Mouse (Mus musculus): Measurements from ENCODE around the gene Fam174b. TPM values are rescaled to one million over a fixed set of nuclear protein-coding genes. Genes with fewer than 3 reads are reported as not detected.

Fam174b gene
- 33.8 and 35.9 TPM in 2 replicates for polyA plus RNA-seq (2015; fragmentation: Nextera tagmentation; extraction: Ambion mirVana)

DNA sequence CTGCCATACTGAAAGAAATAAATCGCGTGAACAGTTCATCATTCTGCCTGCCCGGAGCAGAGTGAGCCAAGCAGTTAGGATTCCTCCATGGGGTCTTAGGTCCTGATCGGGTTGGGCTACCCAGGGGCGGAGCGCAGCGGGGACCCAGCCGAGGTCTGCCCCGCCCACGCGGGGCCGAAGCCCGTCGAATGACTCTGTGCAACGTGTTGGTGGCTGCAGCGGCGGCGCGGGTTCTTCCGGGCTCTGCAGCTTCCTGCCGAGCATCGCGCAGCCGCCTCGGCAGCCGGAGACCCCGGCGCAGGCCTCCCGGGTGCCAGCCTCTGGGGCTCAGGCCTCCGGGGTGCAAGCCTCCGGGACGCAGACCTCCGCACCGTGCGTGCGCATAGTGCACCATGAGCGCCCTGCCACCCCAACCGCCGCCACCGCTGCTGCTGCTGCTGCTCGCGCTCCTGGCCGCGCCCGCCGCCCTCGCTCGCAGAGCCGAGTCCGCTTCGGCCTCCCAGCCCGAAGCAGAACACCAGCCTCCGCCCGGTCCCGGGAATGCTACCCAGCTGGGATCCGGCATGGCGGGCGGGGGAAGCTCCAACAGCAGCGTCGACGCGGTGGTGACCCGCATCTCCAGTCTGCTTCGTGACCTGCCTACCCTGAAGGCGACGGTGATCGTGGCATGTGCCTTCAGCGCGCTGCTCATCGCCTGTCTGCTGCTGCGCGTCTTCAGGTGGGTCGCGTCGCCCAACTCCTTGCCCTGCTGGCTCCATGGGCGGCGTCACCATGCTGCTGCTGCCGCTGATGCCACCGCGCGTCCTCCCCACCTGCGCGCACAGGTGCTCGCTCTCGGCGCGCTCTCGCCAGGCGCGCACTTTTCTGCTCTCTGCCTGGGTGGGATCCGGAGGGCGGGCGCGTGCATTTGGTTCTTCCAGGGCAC lies at the start of gene Fam174b:
Fam174b (plus strand) TSS at position 192 of the 925 bp plus-strand sequence.
- ATAC-seq = peak; percentile 85
- WGBS = under 1% methylated on average over 94 of the region's 94 CpGs
- peaks cover 14% of the 10 kb centered on the region for H3K4me1 ChIP-seq (ENCODE audit: control insufficient read depth, insufficient read depth, low read length)

GRCm38 (mm10) chr7:73697092-73697491 lies 43.0 kb upstream of the Fam174b start:
- no peaks in the 10 kb centered on the region for H3K36me3 ChIP-seq (ENCODE audit: control insufficient read depth, insufficient read depth, low read length)
- WGBS = 86% methylated on average over 3 of the region's 3 CpGs

More for the DNA sequence above, at the start of gene Fam174b:
- Histone ChIP-seq H3K4me2 (ENCODE audit: low read length) (peak within 1 kb of the TSS; percentile 58), H3K4me3 (ENCODE audit: low read depth, low read length) (peak within 1 kb of the TSS; percentile 76), H3K9ac (ENCODE audit: low read depth, low read length) (peak within 1 kb of the TSS; percentile 94), H3K27me3 (ENCODE audit: control insufficient read depth, insufficient read depth, low read depth, low read length) (no peaks in the 10 kb centered on the region; the same call in 1 of the 2 replicates), H3K9me3 (replicated peaks; ENCODE audit: control insufficient read depth, low read length, poor library complexity, severe bottlenecking) (no peaks in the 10 kb centered on the region), H3K36me3 (ENCODE audit: control insufficient read depth, insufficient read depth, low read length) (no peaks in the 10 kb centered on the region), H3K27ac (ENCODE audit: low read length) (peak within 1 kb of the TSS; percentile 95)

GRCm38 (mm10) chr7:73704305-73704704 lies 35.8 kb upstream of the Fam174b start:
- Histone ChIP-seq H3K4me3 (ENCODE audit: low read depth, low read length) (no peak overlapping the region), H3K36me3 (ENCODE audit: control insufficient read depth, insufficient read depth, low read length) (no peaks in the 10 kb centered on the region), H3K4me1 (ENCODE audit: control insufficient read depth, insufficient read depth, low read length) (no peaks in the 10 kb centered on the region), H3K4me2 (ENCODE audit: low read length) (no peak overlapping the region), H3K27me3 (ENCODE audit: control insufficient read depth, insufficient read depth, low read depth, low read length) (no peaks in the 10 kb centered on the region), H3K9ac (ENCODE audit: low read depth, low read length) (no peak overlapping the region), H3K27ac (ENCODE audit: low read length) (no peak overlapping the region), H3K9me3 (replicated peaks; ENCODE audit: control insufficient read depth, low read length, poor library complexity, severe bottlenecking) (no peaks in the 10 kb centered on the region)
- ATAC-seq = no peak

More at GRCm38 (mm10) chr7:73697092-73697491, 43.0 kb upstream of the Fam174b start:
- no peak overlapping the region for H3K27ac ChIP-seq (ENCODE audit: low read length)
- H3K27me3 ChIP-seq (ENCODE audit: control insufficient read depth, insufficient read depth, low read depth, low read length) = no peaks in the 10 kb centered on the region
- no peak overlapping the region for H3K4me3 ChIP-seq (ENCODE audit: low read depth, low read length)
- no peaks in the 10 kb centered on the region for H3K9me3 ChIP-seq (replicated peaks; ENCODE audit: control insufficient read depth, low read length, poor library complexity, severe bottlenecking)
- no peak overlapping the region for H3K4me2 ChIP-seq (ENCODE audit: low read length)
- ATAC-seq = no peak
- no peak overlapping the region for H3K9ac ChIP-seq (ENCODE audit: low read depth, low read length)
- H3K4me1 ChIP-seq (ENCODE audit: control insufficient read depth, insufficient read depth, low read length) = no peaks in the 10 kb centered on the region

GRCm38 (mm10) chr7:73713506-73713905 lies 26.6 kb upstream of the Fam174b start:
- no peak overlapping the region for H3K9ac ChIP-seq (ENCODE audit: low read depth, low read length)
- no peak for ATAC-seq
- 90% methylated on average over 8 of the region's 8 CpGs for WGBS

DNA sequence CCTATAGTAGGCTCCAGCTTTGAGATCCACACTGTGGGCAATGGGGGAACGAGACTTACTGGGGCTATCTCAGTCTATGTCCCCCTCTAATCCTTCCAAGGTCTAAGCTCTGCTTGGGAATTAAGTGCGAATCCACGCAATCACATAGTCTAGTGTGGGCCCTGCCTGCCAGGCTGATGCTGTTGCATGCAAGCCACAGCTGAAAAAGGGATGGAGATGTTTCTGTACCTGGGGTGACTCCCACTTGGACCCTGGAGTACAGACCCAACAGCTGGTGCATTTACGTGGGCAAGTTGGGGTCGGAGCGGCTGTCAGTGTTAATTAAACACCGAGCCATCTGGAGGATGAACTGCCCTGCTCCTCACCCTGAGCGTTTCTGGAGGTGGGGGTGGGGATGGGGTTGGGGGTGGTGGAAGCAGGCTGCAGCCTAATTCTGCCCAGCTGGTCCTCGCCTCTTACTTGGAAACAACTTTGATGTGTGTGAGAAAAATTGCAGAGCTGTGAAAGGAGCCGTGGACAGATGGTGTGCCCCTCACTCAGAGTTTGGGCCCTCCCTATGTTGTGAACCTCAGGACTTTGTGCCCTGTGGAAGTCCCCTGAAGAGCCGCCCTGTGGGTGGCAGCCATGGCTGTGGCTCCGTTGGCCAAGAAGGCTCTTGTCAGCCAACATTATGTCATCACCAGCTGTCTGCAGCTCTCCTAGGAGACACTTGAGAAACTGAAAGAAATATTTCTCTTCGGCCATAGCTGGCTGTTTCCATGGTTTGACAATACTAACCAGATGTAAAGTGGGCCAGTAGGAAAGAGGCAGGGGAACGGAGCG lies 24.0 kb upstream of the Fam174b start:
- Histone ChIP-seq H3K9ac (ENCODE audit: low read depth, low read length) (no peak overlapping the region), H3K27ac (ENCODE audit: low read length) (no peak overlapping the region), H3K4me2 (ENCODE audit: low read length) (no peak overlapping the region), H3K27me3 (ENCODE audit: control insufficient read depth, insufficient read depth, low read depth, low read length) (no peaks in the 10 kb centered on the region), H3K4me3 (ENCODE audit: low read depth, low read length) (no peak overlapping the region), H3K4me1 (ENCODE audit: control insufficient read depth, insufficient read depth, low read length) (peaks cover 8% of the 10 kb centered on the region), H3K36me3 (ENCODE audit: control insufficient read depth, insufficient read depth, low read length) (no peaks in the 10 kb centered on the region), H3K9me3 (replicated peaks; ENCODE audit: control insufficient read depth, low read length, poor library complexity, severe bottlenecking) (no peaks in the 10 kb centered on the region)
- ATAC-seq = peak; percentile 77; the same call in 1 of the 2 replicates
- 44% methylated on average over 14 of the region's 15 CpGs for WGBS

More at GRCm38 (mm10) chr7:73713506-73713905, 26.6 kb upstream of the Fam174b start:
- no peaks in the 10 kb centered on the region for H3K9me3 ChIP-seq (replicated peaks; ENCODE audit: control insufficient read depth, low read length, poor library complexity, severe bottlenecking)
- H3K4me3 ChIP-seq (ENCODE audit: low read depth, low read length) = no peak overlapping the region
- no peak overlapping the region for H3K27ac ChIP-seq (ENCODE audit: low read length)
- no peaks in the 10 kb centered on the region for H3K36me3 ChIP-seq (ENCODE audit: control insufficient read depth, insufficient read depth, low read length)
- H3K27me3 ChIP-seq (ENCODE audit: control insufficient read depth, insufficient read depth, low read depth, low read length) = no peaks in the 10 kb centered on the region
- H3K4me2 ChIP-seq (ENCODE audit: low read length) = no peak overlapping the region
- H3K4me1 ChIP-seq (ENCODE audit: control insufficient read depth, insufficient read depth, low read length) = peaks cover 4% of the 10 kb centered on the region

DNA sequence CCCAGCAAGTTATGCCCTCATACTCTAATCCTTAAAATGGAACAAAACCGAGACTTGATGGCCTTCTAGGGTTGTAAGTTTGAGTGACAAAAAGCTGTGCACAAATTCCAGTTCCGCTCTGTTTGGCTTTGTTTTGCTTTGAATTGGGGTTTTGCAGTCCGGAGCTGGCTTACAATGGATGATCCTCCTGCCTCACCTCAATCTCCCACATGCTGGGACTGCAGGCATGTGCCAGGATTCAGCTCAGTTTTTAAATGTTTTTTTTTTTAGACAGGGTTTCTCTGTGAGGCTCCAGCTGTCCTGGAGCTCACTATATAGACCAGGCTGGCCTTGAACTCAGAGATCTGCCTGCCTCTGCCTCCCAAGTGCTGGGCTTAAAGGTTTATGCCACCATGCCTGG lies 23.3 kb upstream of the Fam174b start:
- Histone ChIP-seq H3K4me1 (ENCODE audit: control insufficient read depth, insufficient read depth, low read length) (peaks cover 8% of the 10 kb centered on the region), H3K9me3 (replicated peaks; ENCODE audit: control insufficient read depth, low read length, poor library complexity, severe bottlenecking) (no peaks in the 10 kb centered on the region), H3K4me3 (ENCODE audit: low read depth, low read length) (no peak overlapping the region), H3K27me3 (ENCODE audit: control insufficient read depth, insufficient read depth, low read depth, low read length) (no peaks in the 10 kb centered on the region), H3K27ac (ENCODE audit: low read length) (no peak overlapping the region), H3K9ac (ENCODE audit: low read depth, low read length) (no peak overlapping the region), H3K36me3 (ENCODE audit: control insufficient read depth, insufficient read depth, low read length) (no peaks in the 10 kb centered on the region), H3K4me2 (ENCODE audit: low read length) (no peak overlapping the region)
- 39% methylated on average over 3 of the region's 3 CpGs for whole genome bisulfite sequencing
- ATAC-seq = no peak

GRCm38 (mm10) chr7:73718031-73718430 lies 22.1 kb upstream of the Fam174b start:
- Histone ChIP-seq H3K27me3 (ENCODE audit: control insufficient read depth, insufficient read depth, low read depth, low read length) (no peaks in the 10 kb centered on the region), H3K4me1 (ENCODE audit: control insufficient read depth, insufficient read depth, low read length) (peaks cover 8% of the 10 kb centered on the region), H3K36me3 (ENCODE audit: control insufficient read depth, insufficient read depth, low read length) (no peaks in the 10 kb centered on the region), H3K4me3 (ENCODE audit: low read depth, low read length) (no peak overlapping the region), H3K27ac (ENCODE audit: low read length) (peak overlapping the region; percentile 35), H3K9ac (ENCODE audit: low read depth, low read length) (no peak overlapping the region), H3K4me2 (ENCODE audit: low read length) (no peak overlapping the region), H3K9me3 (replicated peaks; ENCODE audit: control insufficient read depth, low read length, poor library complexity, severe bottlenecking) (no peaks in the 10 kb centered on the region)
- WGBS = 63% methylated on average over 10 of the region's 10 CpGs
- no peak for ATAC-seq

DNA sequence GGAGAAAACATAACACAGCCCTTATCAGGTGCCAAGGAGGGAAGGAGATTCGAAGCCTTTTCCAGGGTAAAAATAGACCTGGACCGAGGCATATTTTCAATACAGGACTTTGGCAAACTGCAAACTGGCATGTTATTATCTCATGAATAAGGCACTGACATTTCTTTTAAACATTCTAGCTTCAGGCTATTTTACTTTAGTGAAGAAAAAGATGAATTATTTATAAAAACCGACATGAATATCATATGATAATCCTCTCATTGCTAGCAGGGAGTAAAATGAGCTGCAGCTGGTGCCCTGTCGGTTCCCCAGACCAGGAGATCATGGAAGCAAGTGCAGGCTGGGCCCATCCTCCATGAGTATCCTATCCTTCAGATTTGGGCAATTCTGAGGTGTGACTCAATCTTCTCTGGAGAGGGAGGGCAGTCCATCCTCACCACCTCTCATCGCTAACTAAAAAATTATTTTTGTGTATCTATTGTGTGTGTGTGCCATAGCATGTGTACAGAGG lies 21.6 kb upstream of the Fam174b start:
- Histone ChIP-seq H3K27me3 (ENCODE audit: control insufficient read depth, insufficient read depth, low read depth, low read length) (no peaks in the 10 kb centered on the region), H3K36me3 (ENCODE audit: control insufficient read depth, insufficient read depth, low read length) (no peaks in the 10 kb centered on the region), H3K4me1 (ENCODE audit: control insufficient read depth, insufficient read depth, low read length) (peaks cover 8% of the 10 kb centered on the region), H3K27ac (ENCODE audit: low read length) (peak overlapping the region; percentile 53), H3K9ac (ENCODE audit: low read depth, low read length) (no peak overlapping the region), H3K4me2 (ENCODE audit: low read length) (no peak overlapping the region), H3K4me3 (ENCODE audit: low read depth, low read length) (no peak overlapping the region), H3K9me3 (replicated peaks; ENCODE audit: control insufficient read depth, low read length, poor library complexity, severe bottlenecking) (no peaks in the 10 kb centered on the region)
- peak; percentile 57; the same call in 1 of the 2 replicates for ATAC-seq
- 45% methylated on average over 5 of the region's 5 CpGs for WGBS

Data from midbrain, embryonic 16.5 days (tissue).